Mouse (Mus musculus): ENCODE data around the gene Socs3. TPM values are rescaled to one million over a fixed set of nuclear protein-coding genes. Genes with fewer than 3 reads are reported as not detected.
A peak's percentile ranks its signal among the peaks of the same experiment; 100 is the strongest.

The Socs3 gene
- polyA plus RNA-seq, 1 experiment from 2014 or later: 171 TPM

DNA sequence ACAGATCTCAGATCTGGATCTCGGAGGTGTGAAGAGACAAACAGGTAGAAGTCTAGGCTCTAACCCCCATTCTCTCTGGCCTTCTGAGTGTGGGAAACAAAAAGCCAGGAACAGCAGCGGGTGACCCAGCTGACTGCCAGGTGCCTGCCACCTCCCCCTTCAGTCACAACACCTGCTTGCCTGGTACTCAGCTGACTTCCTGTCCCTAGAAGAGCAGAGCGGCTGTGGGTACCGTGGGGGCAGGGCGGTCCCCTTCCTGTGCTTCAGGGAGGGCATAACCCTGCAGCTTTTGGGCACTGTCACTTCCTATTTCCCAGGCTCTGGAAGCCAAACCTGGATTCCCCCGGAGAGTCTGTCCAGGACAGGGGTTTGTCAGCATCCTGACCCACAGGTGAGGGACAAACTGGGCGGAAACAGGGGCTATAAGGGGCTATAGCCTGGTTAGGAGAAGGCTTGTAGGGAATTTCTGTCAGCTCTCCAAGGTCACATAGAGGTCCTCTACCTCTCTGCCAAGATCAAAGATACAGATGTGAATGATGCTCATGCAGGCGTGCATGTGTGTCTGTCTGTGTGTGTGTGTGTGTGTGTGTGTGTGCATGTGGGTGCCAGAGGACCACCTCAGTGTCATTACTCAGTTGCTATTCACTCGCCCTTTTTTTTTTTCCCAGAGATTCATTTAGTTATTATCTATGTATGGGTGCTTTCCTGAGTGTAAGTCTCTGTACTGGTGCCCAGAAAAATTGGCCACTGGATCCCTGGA lies 17.5 kb downstream of the Socs3 start:
- DNase-seq (ENCODE audit: low read depth, low spot score): no peak
- H3K27me3 ChIP-seq: no peaks in the 10 kb centered on the region
- in situ Hi-C loops (cut with MboI; ENCODE audit: low pct_unique_long_range_greater_than_20kb): loop anchor here (25.0 kb wide), 1 partner anchor 840 kb away; the partner anchor contains the start of gene Sec14l1
- CTCF ChIA-PET: no interaction called here
- ATAC-seq: no peak
- POLR2A ChIA-PET: interaction anchor here (1.2 kb wide), 1 partner anchor 16 kb away, joined by 3 read pairs; no protein-coding TSS in a partner anchor
- no peak for TF ChIP-seq CTCF (IDR thresholded peaks at IDR 0.05)

DNA sequence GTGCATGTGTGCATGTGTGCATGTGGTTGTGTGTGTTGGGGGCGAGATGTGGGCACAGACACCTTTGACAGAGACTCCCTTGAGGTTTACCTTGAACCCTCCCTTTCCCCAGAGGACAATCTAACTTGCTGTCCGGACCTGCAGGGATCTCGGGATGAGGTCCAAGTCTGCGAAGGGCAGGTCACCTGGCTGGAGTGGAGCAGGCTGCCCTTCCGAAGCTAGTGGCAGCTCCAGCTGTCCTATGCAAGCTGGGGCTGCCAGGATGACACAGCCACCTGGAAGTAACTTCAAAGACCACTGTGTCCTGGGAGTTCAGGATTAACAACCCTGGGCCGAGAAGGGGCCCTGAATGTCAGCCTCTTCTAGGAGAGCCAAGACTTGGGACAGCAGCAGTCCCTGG lies 18.5 kb downstream of the Socs3 start:
- TF ChIP-seq CTCF (IDR thresholded peaks at IDR 0.05): no peak
- ATAC-seq (no peak), DNase-seq (ENCODE audit: low read depth, low spot score) (no peak)
- CTCF ChIA-PET: interaction anchor here (0.7 to 1.5 kb wide), 3 partner anchors 9 to 18 kb away, joined by 3 to 4 read pairs (median 4); no protein-coding TSS in a partner anchor
- in situ Hi-C loops (cut with MboI; ENCODE audit: low pct_unique_long_range_greater_than_20kb): loop anchor here (25.0 kb wide), 1 partner anchor 839 kb away; the partner anchor contains the start of gene Sec14l1
- H3K27me3 ChIP-seq: no peaks in the 10 kb centered on the region
- POLR2A ChIA-PET: interaction anchor here (2.4 kb wide), 1 partner anchor 12 kb away, joined by 6 read pairs; no protein-coding TSS in a partner anchor

DNA sequence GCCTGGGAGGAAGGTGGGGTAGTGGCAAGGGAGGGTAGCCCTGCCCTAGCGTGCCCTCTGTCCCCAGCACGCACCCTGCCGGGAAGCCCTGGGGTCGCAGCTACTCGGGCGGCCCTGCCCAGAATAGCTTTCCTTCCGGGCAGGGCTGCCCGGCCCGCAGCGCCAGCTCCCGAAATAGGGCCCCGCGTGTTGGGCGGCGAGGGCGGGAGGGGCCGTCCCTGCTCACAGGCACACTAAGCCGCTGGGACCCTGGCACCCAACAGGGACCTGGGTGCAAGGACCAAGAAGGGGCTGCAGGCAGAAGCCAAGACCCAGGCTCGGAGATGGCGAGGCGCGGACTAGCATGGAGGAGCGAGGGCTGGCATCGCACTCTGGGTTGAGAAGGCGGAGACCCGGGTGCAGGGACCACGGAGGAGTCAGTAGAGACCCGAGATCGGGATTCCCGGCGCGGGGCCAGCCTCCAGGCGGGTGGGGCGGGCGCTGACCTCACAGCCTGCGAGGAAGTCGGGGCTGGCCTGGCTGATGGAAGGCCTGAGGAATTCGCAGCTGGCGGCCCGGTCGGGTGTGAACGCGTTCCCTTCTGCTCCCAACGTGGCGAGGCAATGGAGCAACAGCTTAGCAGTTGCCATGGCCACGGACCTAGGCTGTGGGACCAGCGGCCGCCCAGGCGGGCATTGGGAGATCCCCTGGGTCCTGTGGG lies 20.3 kb downstream of the Socs3 start:
- ATAC-seq (peak; percentile 93), DNase-seq (ENCODE audit: low read depth, low spot score) (peak; percentile 85)
- POLR2A ChIA-PET: interaction anchor here (0.8 to 2.4 kb wide), 6 partner anchors 10 to 1676 kb away, joined by 3 to 8 read pairs (median 4); no protein-coding TSS in a partner anchor
- in situ Hi-C loops (cut with MboI; ENCODE audit: low pct_unique_long_range_greater_than_20kb): loop anchor here (25.0 kb wide), 1 partner anchor 837 kb away; the partner anchor contains the start of gene Sec14l1
- CTCF ChIA-PET: interaction anchor here (1.3 to 1.5 kb wide), 5 partner anchors 10 to 60 kb away, joined by 3 to 7 read pairs (median 4); no protein-coding TSS in a partner anchor
- no peak for TF ChIP-seq CTCF (IDR thresholded peaks at IDR 0.05)
- H3K27me3 ChIP-seq: no peaks in the 10 kb centered on the region

DNA sequence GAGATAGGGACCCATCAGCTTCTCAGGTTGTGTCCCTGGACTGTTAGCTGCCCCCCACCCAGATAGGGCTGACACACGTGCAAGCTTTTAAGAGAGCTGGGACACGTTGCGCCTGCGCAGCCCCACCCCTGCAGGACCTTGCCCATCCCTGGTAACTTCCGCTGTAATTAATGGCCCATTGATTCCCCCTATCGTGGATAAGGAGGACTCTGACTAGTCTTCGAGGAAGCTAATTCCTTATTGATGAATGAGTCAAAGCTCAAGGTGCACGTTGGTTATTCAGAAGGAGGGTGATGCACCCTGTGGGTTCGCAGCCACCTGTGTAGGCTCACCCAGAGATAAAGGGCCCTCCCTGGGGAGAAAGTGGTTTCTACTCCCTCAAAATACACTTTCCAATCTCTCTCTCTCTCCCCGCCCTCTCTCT lies 22.8 kb downstream of the Socs3 start:
- in situ Hi-C loops (cut with MboI; ENCODE audit: low pct_unique_long_range_greater_than_20kb): no loop called here
- ChIA-PET POLR2A (interaction anchor here (1.5 kb wide), 1 partner anchor 16 kb away, joined by 3 read pairs; no protein-coding TSS in a partner anchor), CTCF (interaction anchor here (1.8 kb wide), 1 partner anchor 11 kb away, joined by 4 read pairs; no protein-coding TSS in a partner anchor)
- DNase-seq (ENCODE audit: low read depth, low spot score) (no peak), ATAC-seq (no peak)
- H3K27me3 ChIP-seq: no peaks in the 10 kb centered on the region
- TF ChIP-seq CTCF (IDR thresholded peaks at IDR 0.05): no peak

DNA sequence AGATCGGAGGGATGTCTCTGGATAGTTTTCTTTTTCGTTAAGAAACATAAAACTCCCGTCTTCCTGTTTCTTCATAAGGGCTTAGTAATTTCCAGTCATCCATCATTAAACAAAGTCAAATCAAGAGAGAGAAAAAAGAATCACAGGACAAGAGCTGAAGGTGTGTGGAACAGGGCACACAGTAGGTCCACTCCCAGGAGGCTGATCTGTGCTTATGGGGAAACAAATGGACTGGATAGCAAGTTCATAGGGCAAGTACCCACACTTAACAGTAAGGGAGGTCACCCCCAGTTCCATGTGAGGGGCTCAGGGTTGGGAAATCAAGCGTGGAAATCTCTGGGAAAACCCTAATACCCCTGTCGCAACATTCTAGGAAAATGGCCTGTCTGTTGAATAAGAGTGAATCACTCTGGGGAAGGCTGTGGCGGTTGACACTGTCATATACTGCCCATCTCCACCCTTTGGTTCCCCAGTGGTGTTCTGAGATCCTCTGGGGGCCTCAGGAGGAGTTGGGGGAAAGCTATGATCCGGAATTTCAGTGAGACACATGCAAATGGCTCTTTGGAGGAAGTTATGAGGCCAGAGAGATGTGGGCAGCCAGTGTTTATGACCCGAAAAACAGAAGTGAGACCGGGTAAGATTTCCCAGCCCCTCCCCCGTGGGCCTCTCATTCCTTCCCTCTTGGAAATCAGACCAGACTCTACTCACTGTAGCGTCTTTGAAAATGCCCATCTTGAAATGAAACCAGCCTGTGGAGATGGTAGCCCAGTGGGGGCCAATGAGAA lies 23.5 kb downstream of the Socs3 start:
- in situ Hi-C loops (cut with MboI; ENCODE audit: low pct_unique_long_range_greater_than_20kb): no loop called here
- ChIA-PET CTCF (interaction anchor here (1.8 kb wide), 1 partner anchor 11 kb away, joined by 4 read pairs; no protein-coding TSS in a partner anchor), POLR2A (interaction anchor here (1.4 to 1.7 kb wide), 3 partner anchors 11 to 22 kb away, joined by 3 to 6 read pairs (median 5); no protein-coding TSS in a partner anchor)
- ATAC-seq (no peak), DNase-seq (ENCODE audit: low read depth, low spot score) (no peak)
- no peak for TF ChIP-seq CTCF (IDR thresholded peaks at IDR 0.05)
- H3K27me3 ChIP-seq: no peaks in the 10 kb centered on the region

DNA sequence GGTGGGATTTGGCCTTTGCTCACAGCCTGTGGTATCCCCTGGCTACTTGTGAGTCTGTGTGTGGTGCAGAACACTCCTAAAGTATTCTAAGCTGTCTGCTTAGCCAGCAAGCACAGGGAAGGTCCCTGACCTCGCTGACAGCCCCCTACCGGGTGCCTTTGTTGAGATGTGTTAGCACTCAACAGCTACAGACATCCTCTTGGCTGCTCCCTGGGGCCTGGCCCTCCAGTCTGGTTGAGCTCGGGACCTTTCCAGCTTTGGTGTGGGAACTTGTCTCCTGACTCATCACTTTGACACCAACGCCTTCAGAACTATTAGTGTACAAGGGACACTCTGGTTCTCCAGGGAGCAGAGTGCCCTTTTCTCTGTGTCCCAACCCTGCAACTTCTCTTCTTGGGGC lies 28.0 kb downstream of the Socs3 start:
- no peaks in the 10 kb centered on the region for H3K27me3 ChIP-seq
- no peak for DNase-seq (ENCODE audit: low read depth, low spot score)
- ChIA-PET CTCF (interaction anchor here (0.9 to 4.2 kb wide), 7 partner anchors 9 to 28 kb away, joined by 3 to 11 read pairs (median 4); partner anchors contain the start of gene Socs3), POLR2A (interaction anchor here (3.0 kb wide), 1 partner anchor 27 kb away, joined by 18 read pairs; the partner anchor contains the start of gene Socs3)
- TF ChIP-seq CTCF (IDR thresholded peaks at IDR 0.05): no peak
- in situ Hi-C loops (cut with MboI; ENCODE audit: low pct_unique_long_range_greater_than_20kb): no loop called here
- ATAC-seq: no peak

DNA sequence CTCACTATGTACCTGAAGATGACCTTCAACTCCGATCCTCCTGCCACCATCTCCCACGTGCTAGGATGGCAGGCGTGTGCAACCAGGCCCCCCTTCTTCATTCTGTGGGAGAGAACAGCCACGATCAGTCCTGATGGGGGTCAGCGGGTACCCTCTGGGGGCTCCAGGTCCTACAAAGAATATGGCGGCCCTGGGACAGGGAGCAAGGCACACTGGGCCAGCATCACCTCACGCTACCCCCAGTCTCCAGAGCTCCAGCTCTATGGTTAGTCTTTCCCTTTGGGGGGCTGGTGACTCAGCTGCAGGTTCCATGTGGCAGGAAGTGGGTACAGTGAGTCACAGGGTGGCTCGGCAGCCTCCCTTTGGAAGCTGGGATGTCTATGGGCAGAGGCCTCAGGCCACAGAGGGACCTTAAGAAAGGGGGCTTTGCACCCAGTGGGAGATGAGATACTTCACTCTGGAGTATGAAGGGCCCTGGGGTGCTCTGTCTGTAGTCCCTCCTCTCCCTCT lies 28.5 kb downstream of the Socs3 start:
- ATAC-seq (no peak), DNase-seq (ENCODE audit: low read depth, low spot score) (no peak)
- CTCF ChIA-PET: interaction anchor here (1.0 to 4.2 kb wide), 5 partner anchors 9 to 28 kb away, joined by 3 to 11 read pairs (median 4); partner anchors contain the start of gene Socs3
- no peaks in the 10 kb centered on the region for H3K27me3 ChIP-seq
- POLR2A ChIA-PET: interaction anchor here (3.0 kb wide), 1 partner anchor 27 kb away, joined by 18 read pairs; the partner anchor contains the start of gene Socs3
- in situ Hi-C loops (cut with MboI; ENCODE audit: low pct_unique_long_range_greater_than_20kb): no loop called here
- TF ChIP-seq CTCF (IDR thresholded peaks at IDR 0.05): no peak

DNA sequence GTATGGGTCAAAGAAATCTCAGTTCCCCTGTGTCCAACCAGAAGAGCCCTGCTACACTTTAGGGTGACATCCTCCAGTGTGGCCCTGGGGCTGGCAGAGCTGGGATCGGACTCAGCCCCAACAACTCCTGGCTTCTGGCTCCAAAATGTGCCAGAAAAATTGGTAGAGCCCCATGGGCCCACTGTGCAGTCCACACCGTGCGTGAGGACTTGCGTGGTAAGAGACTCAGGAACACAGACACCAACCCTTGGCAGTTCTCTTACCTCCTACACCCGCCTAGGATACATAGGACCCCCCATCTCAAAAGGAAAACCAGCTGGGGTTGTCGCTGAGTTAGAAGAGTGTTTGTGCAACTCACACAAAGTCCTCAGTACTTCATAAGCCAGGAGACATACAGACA lies 29.0 kb downstream of the Socs3 start:
- ATAC-seq: no peak
- no peak for DNase-seq (ENCODE audit: low read depth, low spot score)
- H3K27me3 ChIP-seq: no peaks in the 10 kb centered on the region
- in situ Hi-C loops (cut with MboI; ENCODE audit: low pct_unique_long_range_greater_than_20kb): no loop called here
- POLR2A ChIA-PET: interaction anchor here (3.0 kb wide), 1 partner anchor 28 kb away, joined by 18 read pairs; the partner anchor contains the start of gene Socs3
- CTCF ChIA-PET: interaction anchor here (1.8 to 4.2 kb wide), 2 partner anchors 19 to 21 kb away, joined by 4 to 11 read pairs; no protein-coding TSS in a partner anchor
- TF ChIP-seq CTCF (IDR thresholded peaks at IDR 0.05): no peak

DNA sequence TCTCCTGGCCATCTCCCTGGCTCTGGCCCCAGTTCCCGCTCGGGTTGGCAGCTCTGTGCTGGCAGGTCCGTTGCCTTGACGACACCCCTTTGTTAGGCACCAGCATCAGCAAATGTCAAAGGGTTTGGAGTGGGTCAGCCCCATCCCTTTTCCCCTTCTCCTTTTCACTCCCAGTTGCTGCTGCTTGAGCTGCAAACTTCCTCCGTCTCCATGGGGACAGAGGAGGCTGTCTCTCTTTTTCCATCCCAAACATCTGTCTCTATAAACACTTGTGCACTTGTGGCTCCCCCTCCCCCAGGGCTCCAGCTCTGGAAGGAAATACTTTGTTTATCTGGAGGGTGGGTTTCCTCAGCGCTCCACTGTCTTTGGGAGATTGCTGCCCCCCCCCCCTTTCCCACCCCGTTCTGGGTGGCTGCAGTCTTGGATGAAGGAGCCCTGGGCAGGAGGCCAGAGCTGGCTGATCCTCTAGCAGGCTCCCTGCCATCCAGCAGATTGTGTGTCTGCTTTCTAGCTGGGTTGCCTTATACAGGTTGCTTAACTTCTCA lies 30.0 kb downstream of the Socs3 start:
- ATAC-seq: peak; percentile 56
- in situ Hi-C loops (cut with MboI; ENCODE audit: low pct_unique_long_range_greater_than_20kb): no loop called here
- TF ChIP-seq CTCF (IDR thresholded peaks at IDR 0.05): no peak
- POLR2A ChIA-PET: interaction anchor here (1.2 to 3.0 kb wide), 2 partner anchors 10 to 29 kb away, joined by 4 to 18 read pairs; partner anchors contain the start of gene Socs3
- CTCF ChIA-PET: interaction anchor here (1.4 to 4.2 kb wide), 2 partner anchors 11 to 22 kb away, joined by 4 to 11 read pairs; no protein-coding TSS in a partner anchor
- H3K27me3 ChIP-seq: no peaks in the 10 kb centered on the region
- DNase-seq (ENCODE audit: low read depth, low spot score): no peak

Data from Patski (cell line).